Mouse (Mus musculus) embryonic facial prominence, embryonic 11.5 days (tissue): ENCODE results near the gene Plekhm3. TPM values are rescaled to one million over a fixed set of nuclear protein-coding genes. Genes with fewer than 3 reads are reported as not detected.

Source experiments
- ATAC-seq: fragments of 200-750 bp; cut with Nextera tagmentation; replicated peaks from 2 replicates; pipeline ENCODE4 v1.8.0; 2017; ENCODE audit warnings: low read depth; ENCODE audit not compliant: insufficient number of reproducible peaks, low FRiP score, low TSS enrichment
- DNase-seq: peaks from one replicate; pipeline ENCODE4 v3.0.0-alpha.2; 2015; ENCODE audit warnings: low spot score
- H3K27ac ChIP-seq: fragments of 300-500 bp; sonication (generic); replicated peaks from 2 replicates; pipeline ENCODE4 v1.5.1; 2014; ENCODE audit warnings: mild to moderate bottlenecking, low read depth, low read length, control low read depth
- H3K27me3 ChIP-seq: fragments of 300-500 bp; sonication (generic); 2 replicates; pipeline ENCODE4 v1.6.1; 2014; ENCODE audit warnings: mild to moderate bottlenecking, low read length, moderate library complexity, mixed read lengths; ENCODE audit not compliant: control insufficient read depth, insufficient read depth
- H3K36me3 ChIP-seq: fragments of 300-500 bp; sonication (generic); replicated peaks from 2 replicates; pipeline ENCODE4 v1.6.1; 2014; ENCODE audit warnings: low read depth, mild to moderate bottlenecking, low read length, moderate library complexity, mixed read lengths; ENCODE audit not compliant: control insufficient read depth, insufficient read depth
- H3K4me1 ChIP-seq: fragments of 300-500 bp; sonication (generic); 2 replicates; pipeline ENCODE4 v1.6.1; 2014; ENCODE audit warnings: low read length, mixed read lengths; ENCODE audit not compliant: control insufficient read depth, insufficient read depth
- H3K4me2 ChIP-seq: fragments of 300-500 bp; sonication (generic); 2 replicates; pipeline ENCODE4 v1.6.1; 2014; ENCODE audit warnings: low read depth, mild to moderate bottlenecking, control low read depth, low read length, moderate library complexity
- H3K4me3 ChIP-seq: fragments of 300-500 bp; sonication (generic); 2 replicates; pipeline ENCODE4 v1.5.1; 2014; ENCODE audit warnings: low read depth, low read length, control low read depth
- H3K9ac ChIP-seq: fragments of 300-500 bp; sonication (generic); replicated peaks from 2 replicates; pipeline ENCODE4 v1.6.1; 2014; ENCODE audit warnings: mild to moderate bottlenecking, control low read depth, low read length
- H3K9me3 ChIP-seq: fragments of 300-500 bp; sonication (generic); replicated peaks from 2 replicates; pipeline ENCODE4 v1.6.1; 2016; ENCODE audit warnings: mild to moderate bottlenecking, low read length, inconsistent platforms, mixed read lengths; ENCODE audit not compliant: control insufficient read depth
- WGBS: fragments of 180-500 bp; shearing (Covaris S2); extraction: QIAGEN DNeasy Blood & Tissue Kit; methylation state at CpG from one replicate; pipeline ENCODE4 v1.1.7; 2014; 5-methylcytosine and 5-hydroxymethylcytosine counted together
- polyA plus RNA-seq: library from polyadenylated mRNA; unstranded; fragments of >200 nt; fragmentation: Nextera tagmentation; extraction: Ambion mirVana; gene quantifications from 2 replicates; pipeline ENCODE4 v1.2.1, GENCODE M21; 2014

The Plekhm3 gene
- polyA plus RNA-seq, 1 experiment from 2014 or later, result 6.0 TPM

- ATAC-seq, result no peak
- no peak overlapping the region for H3K4me2 ChIP-seq
- H3K27me3 ChIP-seq, result no peaks in the 10 kb centered on the region
- no peak overlapping the region for H3K4me3 ChIP-seq
- H3K9ac ChIP-seq, result no peak overlapping the region
- H3K36me3 ChIP-seq, result no peaks in the 10 kb centered on the region
- H3K9me3 ChIP-seq, result no peaks in the 10 kb centered on the region
- no peaks in the 10 kb centered on the region for H3K4me1 ChIP-seq
- no peak for DNase-seq
- 88% methylated on average over 2 of the region's 2 CpGs for WGBS
- no peak overlapping the region for H3K27ac ChIP-seq
Observed at GRCm38 (mm10) chr1:64907740-64908139, 48.9 kb downstream of the Plekhm3 start.

GRCm38 (mm10) chr1:64906226-64906625 is 50.4 kb downstream of the Plekhm3 start:
- H3K4me2 ChIP-seq, result no peak overlapping the region
- ATAC-seq, result no peak
- H3K9me3 ChIP-seq, result no peaks in the 10 kb centered on the region
- H3K36me3 ChIP-seq, result no peaks in the 10 kb centered on the region
- WGBS, result 65% methylated on average over 1 of the region's 1 CpGs
- no peaks in the 10 kb centered on the region for H3K4me1 ChIP-seq
- H3K27ac ChIP-seq, result no peak overlapping the region
- no peaks in the 10 kb centered on the region for H3K27me3 ChIP-seq
- H3K4me3 ChIP-seq, result no peak overlapping the region
- H3K9ac ChIP-seq, result no peak overlapping the region
- no peak for DNase-seq

- no peaks in the 10 kb centered on the region for H3K27me3 ChIP-seq
- H3K4me1 ChIP-seq, result no peaks in the 10 kb centered on the region
- H3K4me2 ChIP-seq, result no peak overlapping the region
- H3K27ac ChIP-seq, result no peak overlapping the region
- no peak overlapping the region for H3K4me3 ChIP-seq
- ATAC-seq (no peak), DNase-seq (no peak)
- H3K9me3 ChIP-seq, result no peaks in the 10 kb centered on the region
- H3K9ac ChIP-seq, result no peak overlapping the region
- H3K36me3 ChIP-seq, result no peaks in the 10 kb centered on the region
- WGBS, result 82% methylated on average over 4 of the region's 4 CpGs
Observed at GRCm38 (mm10) chr1:64903415-64903814, 53.2 kb downstream of the Plekhm3 start.

- Histone ChIP-seq H3K4me3 (no peak overlapping the region), H3K9ac (no peak overlapping the region), H3K27me3 (no peaks in the 10 kb centered on the region), H3K4me2 (no peak overlapping the region), H3K9me3 (no peaks in the 10 kb centered on the region), H3K36me3 (no peaks in the 10 kb centered on the region), H3K4me1 (no peaks in the 10 kb centered on the region), H3K27ac (no peak overlapping the region)
- DNase-seq, result no peak
- 87% methylated on average over 2 of the region's 2 CpGs for WGBS
- ATAC-seq, result no peak
Observed at GRCm38 (mm10) chr1:64902804-64903203, 53.8 kb downstream of the Plekhm3 start.

- Histone ChIP-seq H3K4me3 (no peak overlapping the region), H3K4me1 (no peaks in the 10 kb centered on the region), H3K27me3 (no peaks in the 10 kb centered on the region), H3K27ac (no peak overlapping the region), H3K9me3 (no peaks in the 10 kb centered on the region), H3K4me2 (no peak overlapping the region), H3K9ac (no peak overlapping the region), H3K36me3 (no peaks in the 10 kb centered on the region)
- no peak for DNase-seq
- WGBS, result 82% methylated on average over 3 of the region's 3 CpGs
- no peak for ATAC-seq
Observed at GRCm38 (mm10) chr1:64899763-64900162, 56.9 kb downstream of the Plekhm3 start.

GRCm38 (mm10) chr1:64897485-64897884 is 59.1 kb downstream of the Plekhm3 start:
- Histone ChIP-seq H3K4me2 (no peak overlapping the region), H3K9me3 (no peaks in the 10 kb centered on the region), H3K27ac (no peak overlapping the region), H3K27me3 (no peaks in the 10 kb centered on the region), H3K4me1 (no peaks in the 10 kb centered on the region), H3K36me3 (no peaks in the 10 kb centered on the region), H3K4me3 (no peak overlapping the region), H3K9ac (no peak overlapping the region)
- WGBS, result 90% methylated on average over 2 of the region's 2 CpGs
- ATAC-seq (no peak), DNase-seq (no peak)

- no peak overlapping the region for H3K27ac ChIP-seq
Observed at GRCm38 (mm10) chr1:64893806-64894205, 62.8 kb downstream of the Plekhm3 start.

GRCm38 (mm10) chr1:64891332-64891731 is 65.3 kb downstream of the Plekhm3 start:
- Histone ChIP-seq H3K9me3 (no peaks in the 10 kb centered on the region), H3K4me1 (no peaks in the 10 kb centered on the region), H3K27me3 (no peaks in the 10 kb centered on the region), H3K4me2 (no peak overlapping the region), H3K4me3 (no peak overlapping the region), H3K9ac (no peak overlapping the region), H3K27ac (no peak overlapping the region), H3K36me3 (no peaks in the 10 kb centered on the region)
- no peak for ATAC-seq
- WGBS, result 23% methylated on average over 4 of the region's 4 CpGs
- no peak for DNase-seq

More at GRCm38 (mm10) chr1:64893806-64894205, 62.8 kb downstream of the Plekhm3 start:
- H3K9me3 ChIP-seq, result no peaks in the 10 kb centered on the region
- no peak overlapping the region for H3K4me3 ChIP-seq
- H3K27me3 ChIP-seq, result no peaks in the 10 kb centered on the region
- WGBS, result 84% methylated on average over 7 of the region's 7 CpGs
- no peaks in the 10 kb centered on the region for H3K36me3 ChIP-seq
- H3K9ac ChIP-seq, result no peak overlapping the region
- no peak overlapping the region for H3K4me2 ChIP-seq
- no peak for ATAC-seq
- no peaks in the 10 kb centered on the region for H3K4me1 ChIP-seq
- DNase-seq, result no peak
